Mouse (Mus musculus): ENCODE measurements around the gene Zfp213. TPM values are rescaled to one million over a fixed set of nuclear protein-coding genes. Genes with fewer than 3 reads are reported as not detected.

Gene Zfp213
- total and polyA plus RNA-seq, 3 experiments, result 3.0 to 3.8 TPM; not detected in 1

DNA sequence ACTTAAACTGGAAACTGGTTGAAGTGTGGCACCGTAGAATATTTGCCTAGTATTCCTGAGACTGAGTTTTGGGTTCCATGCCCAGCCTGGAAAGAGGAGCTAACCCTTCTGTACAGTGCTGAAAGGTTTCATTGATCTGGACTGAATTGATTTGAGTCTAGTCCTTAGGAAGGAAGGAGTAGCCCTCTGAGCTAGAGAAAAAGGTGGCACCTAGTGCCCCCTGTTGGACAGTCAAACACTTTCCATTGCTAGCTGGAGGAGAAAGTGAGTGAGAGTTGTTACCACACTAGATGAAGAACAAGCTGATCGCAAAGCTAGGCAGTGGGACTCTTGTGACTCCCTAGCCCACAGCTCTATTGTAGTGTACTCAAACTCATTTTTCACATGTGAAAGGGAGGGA lies 39.5 kb upstream of the Zfp213 start (continued):
- TF ChIP-seq USF2 (IDR thresholded peaks at IDR 0.05; ENCODE audit: borderline replicate concordance in 1 of 2, insufficient read depth in 1 of 2, low read depth in 1 of 2, low read length in 2 of 2), result no peak
- no peak for TF ChIP-seq MEF2A (IDR thresholded peaks at IDR 0.05; ENCODE audit: extremely low read depth, insufficient replicate concordance, low read depth, low read length, poor library complexity, severe bottlenecking)
- peak; percentile 44 to 66 (median 62) for TF ChIP-seq CTCF (IDR thresholded peaks at IDR 0.05 in 2 of 3, conservative IDR thresholded peaks at IDR 0.05 in 1 of 3; ENCODE audit: control insufficient read depth in 1 of 3, insufficient read depth in 1 of 3, low read depth in 2 of 3, low read length in 3 of 3, poor library complexity in 1 of 3, severe bottlenecking in 1 of 3)
- TF ChIP-seq CHD2 (IDR thresholded peaks at IDR 0.05; ENCODE audit: low read length), result no peak
- peak; percentile 61 for TF ChIP-seq RAD21 (IDR thresholded peaks at IDR 0.05; ENCODE audit: low read depth, low read length)

- no peaks in the 10 kb centered on the region for H3K9me3 ChIP-seq (replicated peaks; ENCODE audit: insufficient read depth, low read length)
- H3K27me3 ChIP-seq (ENCODE audit: control insufficient read depth in 1 of 2, insufficient read depth in 2 of 2, low read length in 2 of 2), result no peaks in the 10 kb centered on the region
- H3K36me3 ChIP-seq (ENCODE audit: control insufficient read depth in 1 of 2, insufficient read depth in 2 of 2, low read length in 2 of 2), result peaks cover 0 to 5% of the 10 kb centered on the region in 2 experiments; a peak in 2 of 4 replicates
- DNase-seq (ENCODE audit: low read depth, low spot score), result no peak
- TF ChIP-seq NRF1 (IDR thresholded peaks at IDR 0.05; ENCODE audit: insufficient read depth, low read depth, low read length, poor library complexity, severe bottlenecking), result no peak
- TF ChIP-seq GABPA (IDR thresholded peaks at IDR 0.05; ENCODE audit: low read depth, low read length), result no peak
- TF ChIP-seq TAL1 (IDR thresholded peaks at IDR 0.05; ENCODE audit: low read length), result no peak
- no peak for TF ChIP-seq ZKSCAN1 (IDR thresholded peaks at IDR 0.05; ENCODE audit: low read depth, low read length)
- H3K79me2 ChIP-seq (ENCODE audit: control insufficient read depth, insufficient read depth, low read length, poor library complexity), result no peaks in the 10 kb centered on the region; the same call in 1 of the 2 replicates
- H3K9ac ChIP-seq (ENCODE audit: control insufficient read depth, low read depth, low read length, poor library complexity, severe bottlenecking), result no peak overlapping the region
- H3K4me3 ChIP-seq (ENCODE audit: control insufficient read depth in 1 of 2, insufficient read depth in 1 of 2, low read depth in 2 of 2, low read length in 2 of 2), result no peak overlapping the region
- peaks cover 0 to 10% of the 10 kb centered on the region in 2 experiments; a peak in 2 of 4 replicates for H3K4me1 ChIP-seq (ENCODE audit: control insufficient read depth in 1 of 2, insufficient read depth in 2 of 2, low read length in 2 of 2)
- no peak overlapping the region for H3K27ac ChIP-seq (ENCODE audit: control insufficient read depth, low read depth, low read length)
Observed at GRCm38 (mm10) chr17:23603077-23603476, 39.0 kb upstream of the Zfp213 start.

DNA sequence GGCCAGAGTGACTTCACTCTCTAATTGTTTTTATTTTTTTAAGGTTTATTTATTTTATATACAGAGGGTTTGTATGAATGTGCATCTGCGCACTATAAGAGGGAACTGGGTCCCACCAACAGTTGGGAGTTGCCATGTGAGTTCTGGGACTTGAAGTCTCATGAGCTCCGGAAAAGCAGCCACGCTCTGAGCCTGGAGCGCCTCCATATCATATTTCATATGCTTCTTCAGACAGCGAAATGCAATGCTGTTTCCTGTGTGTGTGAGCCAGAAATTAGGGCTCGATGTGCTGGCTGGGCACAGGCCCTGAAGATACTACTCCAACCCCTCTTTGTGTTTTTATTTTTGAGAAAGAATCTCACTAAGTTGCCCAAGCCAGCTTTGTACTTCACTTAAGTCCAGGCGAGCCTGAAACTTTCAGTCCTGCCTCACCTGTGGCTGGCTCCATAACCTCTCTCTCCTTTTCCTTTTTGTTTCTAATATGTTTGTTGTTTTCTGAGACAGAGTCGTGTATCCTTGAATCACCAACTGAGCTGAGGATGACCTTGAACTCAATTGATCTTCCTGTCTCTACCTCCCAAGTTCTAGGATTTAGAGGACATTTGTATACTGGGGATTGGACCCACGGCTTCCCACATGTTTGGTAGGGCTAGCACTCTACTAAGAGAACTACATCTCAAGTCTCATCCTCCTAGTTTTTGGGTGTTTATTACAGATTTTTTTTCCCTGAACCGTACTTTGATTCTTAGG lies 38.0 kb upstream of the Zfp213 start:
- Histone ChIP-seq H3K27me3 (ENCODE audit: control insufficient read depth in 1 of 2, insufficient read depth in 2 of 2, low read length in 2 of 2) (no peaks in the 10 kb centered on the region), H3K79me2 (ENCODE audit: control insufficient read depth, insufficient read depth, low read length, poor library complexity) (no peaks in the 10 kb centered on the region; the same call in 1 of the 2 replicates), H3K9me3 (replicated peaks; ENCODE audit: insufficient read depth, low read length) (no peaks in the 10 kb centered on the region), H3K36me3 (ENCODE audit: control insufficient read depth in 1 of 2, insufficient read depth in 2 of 2, low read length in 2 of 2) (peaks cover 0 to 5% of the 10 kb centered on the region in 2 experiments; a peak in 2 of 4 replicates), H3K4me1 (ENCODE audit: control insufficient read depth in 1 of 2, insufficient read depth in 2 of 2, low read length in 2 of 2) (peaks cover 0 to 10% of the 10 kb centered on the region in 2 experiments; a peak in 2 of 4 replicates), H3K9ac (ENCODE audit: control insufficient read depth, low read depth, low read length, poor library complexity, severe bottlenecking) (no peak overlapping the region), H3K27ac (ENCODE audit: control insufficient read depth, low read depth, low read length) (no peak overlapping the region), H3K4me3 (ENCODE audit: control insufficient read depth in 1 of 2, insufficient read depth in 1 of 2, low read depth in 2 of 2, low read length in 2 of 2) (no peak overlapping the region)
- DNase-seq (ENCODE audit: low read depth, low spot score), result no peak
- TF ChIP-seq MXI1 (IDR thresholded peaks at IDR 0.05; ENCODE audit: low read depth, low read length) (no peak), ELF1 (IDR thresholded peaks at IDR 0.05; ENCODE audit: low read depth, low read length) (no peak), ZKSCAN1 (IDR thresholded peaks at IDR 0.05; ENCODE audit: low read depth, low read length) (no peak), MEF2A (IDR thresholded peaks at IDR 0.05; ENCODE audit: extremely low read depth, insufficient replicate concordance, low read depth, low read length, poor library complexity, severe bottlenecking) (no peak)

Data from MEL (cell line).